Mouse (Mus musculus): Measurements from ENCODE around the gene Ghr.

DNA sequence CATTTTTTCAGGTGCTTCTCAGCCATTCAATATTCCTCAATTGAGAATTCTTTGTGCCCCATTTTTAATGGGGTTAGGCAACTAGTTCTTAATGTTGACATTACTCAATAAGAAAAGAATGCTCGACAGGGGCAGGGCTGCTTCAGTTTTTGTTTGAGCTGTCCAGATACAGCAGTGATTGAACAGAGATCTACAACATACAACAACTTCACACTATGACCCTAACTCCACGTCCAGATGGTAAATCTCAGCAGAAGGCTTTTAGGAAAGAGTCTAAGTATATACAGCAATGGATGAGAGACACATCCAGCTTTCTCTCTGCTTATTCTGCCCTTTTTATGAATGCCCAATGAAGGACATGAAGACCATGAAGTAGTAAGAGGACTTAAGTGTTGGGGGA, 199.5 kb downstream of the Ghr start:
- no peak for TF ChIP-seq E2F4 (IDR thresholded peaks at IDR 0.05; ENCODE audit: insufficient read depth)
- TF ChIP-seq TCF12 (IDR thresholded peaks at IDR 0.05; ENCODE audit: insufficient read depth, poor library complexity, severe bottlenecking), result no peak
- TF ChIP-seq MYOD1 (IDR thresholded peaks at IDR 0.05; ENCODE audit: control insufficient read depth in 1 of 3, insufficient read length in 2 of 3, low read depth in 2 of 3), result no peak
- no peak for TF ChIP-seq POLR2A (IDR thresholded peaks at IDR 0.05; ENCODE audit: insufficient read length, low read depth)
- TF ChIP-seq USF1 (IDR thresholded peaks at IDR 0.05; ENCODE audit: low read depth), result no peak
- no peak for TF ChIP-seq SRF (IDR thresholded peaks at IDR 0.05; ENCODE audit: control insufficient read depth, insufficient read length, low read depth)
- TF ChIP-seq TCF3 (IDR thresholded peaks at IDR 0.05; ENCODE audit: insufficient read length, low read depth), result no peak
- no peak for TF ChIP-seq CEBPB (IDR thresholded peaks at IDR 0.05; ENCODE audit: insufficient read depth, poor library complexity, severe bottlenecking)
- TF ChIP-seq MAX (IDR thresholded peaks at IDR 0.05; ENCODE audit: low read depth), result no peak
- TF ChIP-seq POLR2AphosphoS2 (IDR thresholded peaks at IDR 0.05; ENCODE audit: insufficient read length, low read depth), result no peak
- no peak for TF ChIP-seq REST (IDR thresholded peaks at IDR 0.05; ENCODE audit: insufficient read depth, insufficient read length)

Measured in myocyte (in vitro differentiated cells).